Mouse (Mus musculus) lung, embryonic 16.5 days (tissue): Measurements from ENCODE around the gene Tmem163. TPM values are rescaled to one million over a fixed set of nuclear protein-coding genes. Genes with fewer than 3 reads are reported as not detected.

Experiments used
- ATAC-seq: fragments of 200-750 bp; cut with Nextera tagmentation; 2 replicates; pipeline ENCODE4 v1.8.0; 2017; ENCODE audit warnings: low read depth, mild to moderate bottlenecking, moderate library complexity
- H3K27ac ChIP-seq: fragments of 300-500 bp; sonication (generic); 2 replicates; pipeline ENCODE4 v1.5.1; 2014; ENCODE audit warnings: mild to moderate bottlenecking, control low read depth, low read length
- H3K27me3 ChIP-seq: fragments of 300-500 bp; sonication (generic); 2 replicates; pipeline ENCODE4 v1.6.1; 2014; ENCODE audit warnings: low read depth, low read length, mixed read lengths; ENCODE audit not compliant: control insufficient read depth, insufficient read depth
- H3K36me3 ChIP-seq: fragments of 300-500 bp; sonication (generic); 2 replicates; pipeline ENCODE4 v1.6.1; 2014; ENCODE audit warnings: low read length; ENCODE audit not compliant: control insufficient read depth, insufficient read depth
- H3K4me1 ChIP-seq: fragments of 300-500 bp; sonication (generic); replicated peaks from 2 replicates; pipeline ENCODE4 v1.6.1; 2014; ENCODE audit warnings: low read length, mixed read lengths; ENCODE audit not compliant: control insufficient read depth, insufficient read depth
- H3K4me2 ChIP-seq: fragments of 300-500 bp; sonication (generic); 2 replicates; pipeline ENCODE4 v1.6.1; 2014; ENCODE audit warnings: low read depth, low read length, control low read depth
- H3K4me3 ChIP-seq: fragments of 300-500 bp; sonication (generic); 2 replicates; pipeline ENCODE4 v1.5.1; 2014; ENCODE audit warnings: mild to moderate bottlenecking, low read length, control low read depth
- H3K9ac ChIP-seq: fragments of 300-500 bp; sonication (generic); 2 replicates; pipeline ENCODE4 v1.6.1; 2014; ENCODE audit warnings: low read length, control low read depth
- H3K9me3 ChIP-seq: fragments of 300-500 bp; sonication (generic); 2 replicates; pipeline ENCODE4 v1.6.1; 2016; ENCODE audit warnings: low read length; ENCODE audit not compliant: control insufficient read depth
- WGBS: fragments of 180-500 bp; shearing (Covaris S2); extraction: QIAGEN DNeasy Blood & Tissue Kit; methylation state at CpG from one replicate; pipeline ENCODE4 v1.1.7; 2014; 5-methylcytosine and 5-hydroxymethylcytosine counted together
- polyA plus RNA-seq: library from polyadenylated mRNA; unstranded; fragments of >200 nt; fragmentation: Nextera tagmentation; extraction: Ambion mirVana; gene quantifications from 2 replicates; pipeline ENCODE4 v1.2.1, GENCODE M21; 2015

Gene Tmem163
- polyA plus RNA-seq, 1 experiment from 2014 or later = 3.3 TPM

DNA sequence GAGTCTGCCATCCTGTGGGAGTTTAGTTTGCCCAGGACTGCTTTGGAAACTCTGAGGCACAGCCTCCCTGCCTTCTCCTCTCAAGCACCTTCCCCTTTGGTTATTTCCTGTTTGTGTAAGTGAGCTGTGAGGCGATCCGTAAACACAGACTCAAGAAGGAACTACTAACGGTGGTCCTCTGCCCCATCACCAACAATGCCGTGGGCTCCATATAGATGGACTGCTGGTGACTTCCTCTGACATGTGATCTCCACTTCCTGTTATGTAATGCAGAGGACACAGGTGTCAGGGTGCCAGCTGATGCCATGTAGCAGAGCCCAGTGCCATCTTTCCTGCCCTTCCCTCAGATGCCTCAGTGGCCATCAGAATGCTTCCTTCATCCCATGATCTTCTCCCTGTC is 209.2 kb downstream of the Tmem163 start:
- ATAC-seq = no peak
- Histone ChIP-seq H3K27me3 (no peaks in the 10 kb centered on the region), H3K9ac (no peak overlapping the region), H3K4me3 (no peak overlapping the region), H3K27ac (no peak overlapping the region), H3K4me2 (no peak overlapping the region), H3K36me3 (no peaks in the 10 kb centered on the region), H3K9me3 (no peaks in the 10 kb centered on the region), H3K4me1 (no peaks in the 10 kb centered on the region)
- WGBS = 52% methylated on average over 4 of the region's 4 CpGs

DNA sequence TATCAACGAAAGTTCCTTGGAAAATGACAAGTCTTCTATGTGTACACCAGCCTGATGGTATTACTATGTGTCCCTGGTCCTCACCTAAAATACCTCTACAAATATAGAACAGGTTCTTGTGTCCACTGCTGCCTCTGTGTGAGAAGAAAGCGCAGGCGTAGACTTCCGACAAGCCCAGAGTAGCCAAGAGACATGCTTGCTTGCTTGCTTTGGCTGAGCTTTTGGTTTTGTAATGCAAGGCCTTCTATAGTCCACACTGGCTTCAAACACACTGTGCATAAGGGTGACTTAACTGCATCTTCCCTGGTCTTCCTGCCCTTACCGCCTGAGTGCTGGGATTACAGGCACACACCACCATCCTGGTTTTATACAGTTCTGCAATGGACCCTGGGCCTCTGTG is 212.1 kb downstream of the Tmem163 start:
- H3K4me3 ChIP-seq = no peak overlapping the region
- no peak overlapping the region for H3K9ac ChIP-seq
- H3K9me3 ChIP-seq = no peaks in the 10 kb centered on the region
- H3K4me2 ChIP-seq = no peak overlapping the region
- no peak for ATAC-seq
- no peaks in the 10 kb centered on the region for H3K4me1 ChIP-seq
- no peaks in the 10 kb centered on the region for H3K36me3 ChIP-seq
- H3K27me3 ChIP-seq = no peaks in the 10 kb centered on the region
- H3K27ac ChIP-seq = no peak overlapping the region
- 97% methylated on average over 5 of the region's 5 CpGs for WGBS

DNA sequence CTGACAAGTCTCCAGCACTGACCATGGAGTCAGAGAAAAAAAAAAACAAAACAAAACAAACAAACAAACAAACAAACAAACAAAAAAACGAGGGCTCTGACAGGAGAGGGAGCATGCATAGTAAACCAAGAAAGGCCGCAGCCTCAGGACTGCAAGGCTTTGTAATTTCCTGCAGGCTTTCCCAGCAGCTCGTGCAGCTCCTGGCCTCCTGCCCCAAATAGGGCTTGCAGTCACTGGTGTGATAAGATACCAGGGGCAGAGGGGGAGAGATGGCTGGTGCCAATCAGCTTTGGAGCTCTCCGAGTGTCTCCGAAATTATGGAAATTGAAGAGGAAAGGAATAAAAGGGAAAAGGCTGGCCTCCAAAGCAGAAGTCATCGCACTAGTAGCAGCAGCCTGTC is 214.1 kb downstream of the Tmem163 start:
- no peak overlapping the region for H3K27ac ChIP-seq
- no peaks in the 10 kb centered on the region for H3K9me3 ChIP-seq
- no peak overlapping the region for H3K4me3 ChIP-seq
- WGBS = 55% methylated on average over 6 of the region's 6 CpGs
- H3K36me3 ChIP-seq = no peaks in the 10 kb centered on the region; the same call in 1 of the 2 replicates
- no peak for ATAC-seq
- H3K27me3 ChIP-seq = no peaks in the 10 kb centered on the region
- no peak overlapping the region for H3K9ac ChIP-seq
- no peak overlapping the region for H3K4me2 ChIP-seq
- H3K4me1 ChIP-seq = no peaks in the 10 kb centered on the region

DNA sequence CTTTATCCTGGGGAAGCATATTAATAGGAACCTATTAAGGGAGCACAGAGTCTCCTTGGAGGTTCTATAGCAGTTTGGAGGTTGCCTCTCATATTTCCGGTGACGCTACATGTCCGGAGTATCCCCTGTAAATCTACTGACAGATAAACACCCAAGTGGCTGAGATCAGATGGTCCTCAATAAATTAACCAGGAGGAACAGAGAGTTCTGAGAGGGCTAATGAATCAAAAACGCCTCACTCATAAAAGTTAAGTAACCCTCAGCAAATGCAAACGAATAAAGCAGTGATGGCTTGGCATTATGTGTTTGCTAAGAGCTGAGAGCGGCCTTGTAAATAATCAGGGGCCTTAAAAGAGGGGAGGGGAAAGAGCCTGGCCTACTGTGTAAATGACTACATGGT is 215.3 kb downstream of the Tmem163 start:
- WGBS = 65% methylated on average over 6 of the region's 6 CpGs
- Histone ChIP-seq H3K4me2 (no peak overlapping the region), H3K9me3 (no peaks in the 10 kb centered on the region), H3K4me3 (no peak overlapping the region), H3K4me1 (no peaks in the 10 kb centered on the region), H3K9ac (no peak overlapping the region), H3K27ac (no peak overlapping the region), H3K36me3 (no peaks in the 10 kb centered on the region; the same call in 1 of the 2 replicates), H3K27me3 (no peaks in the 10 kb centered on the region)
- ATAC-seq = no peak

DNA sequence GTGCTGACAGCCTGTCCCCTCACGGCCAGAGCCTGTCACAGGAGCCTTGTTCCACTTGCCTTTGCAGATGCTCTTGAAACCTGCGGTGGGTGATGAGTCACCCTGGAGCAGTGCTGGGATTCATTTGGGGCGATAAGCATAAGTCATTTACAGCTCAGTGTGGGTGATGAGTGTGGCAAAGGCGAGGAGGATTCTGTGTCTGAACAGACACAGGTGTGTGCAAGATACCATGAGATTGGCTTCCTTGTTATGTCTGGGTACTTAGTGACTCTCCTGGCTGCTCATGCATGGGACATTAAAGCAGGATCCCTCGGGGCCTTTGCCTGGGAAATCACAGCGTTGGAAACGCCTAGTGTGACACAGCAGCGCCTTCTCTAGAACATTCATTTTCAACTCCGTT is 218.3 kb downstream of the Tmem163 start:
- no peak overlapping the region for H3K27ac ChIP-seq
- 85% methylated on average over 9 of the region's 9 CpGs for WGBS
- H3K4me3 ChIP-seq = no peak overlapping the region
- no peaks in the 10 kb centered on the region for H3K4me1 ChIP-seq
- H3K4me2 ChIP-seq = no peak overlapping the region
- no peaks in the 10 kb centered on the region for H3K9me3 ChIP-seq
- no peaks in the 10 kb centered on the region for H3K27me3 ChIP-seq
- no peak overlapping the region for H3K9ac ChIP-seq
- ATAC-seq = no peak
- no peaks in the 10 kb centered on the region; the same call in 1 of the 2 replicates for H3K36me3 ChIP-seq

DNA sequence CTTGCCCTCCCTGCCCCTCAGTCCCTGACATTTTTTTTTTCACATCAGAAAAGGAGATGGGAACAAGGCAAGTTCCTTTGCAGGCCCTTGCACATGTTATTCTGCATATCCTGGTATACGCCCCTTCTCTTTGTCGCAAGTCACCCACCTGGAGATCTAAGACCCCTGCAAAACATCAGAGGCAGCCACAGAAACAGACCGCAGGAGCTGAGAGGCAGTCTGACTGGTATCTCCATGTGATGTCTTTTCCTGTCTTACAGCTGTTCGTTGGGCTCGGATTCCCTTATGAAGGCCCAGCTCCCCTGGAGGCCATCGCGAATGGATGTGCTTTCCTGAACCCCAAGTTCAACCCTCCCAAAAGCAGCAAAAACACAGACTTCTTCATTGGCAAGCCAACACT is 219.8 kb downstream of the Tmem163 start:
- Histone ChIP-seq H3K9me3 (no peaks in the 10 kb centered on the region), H3K36me3 (no peaks in the 10 kb centered on the region; the same call in 1 of the 2 replicates), H3K27me3 (no peaks in the 10 kb centered on the region), H3K4me2 (no peak overlapping the region), H3K4me3 (no peak overlapping the region), H3K27ac (no peak overlapping the region), H3K4me1 (no peaks in the 10 kb centered on the region), H3K9ac (no peak overlapping the region)
- no peak for ATAC-seq
- 73% methylated on average over 7 of the region's 7 CpGs for WGBS

- H3K4me3 ChIP-seq = no peak overlapping the region
- no peaks in the 10 kb centered on the region for H3K4me1 ChIP-seq
- H3K27me3 ChIP-seq = no peaks in the 10 kb centered on the region
- peak; percentile 38; the same call in 1 of the 2 replicates for ATAC-seq
- H3K9ac ChIP-seq = no peak overlapping the region
- H3K4me2 ChIP-seq = no peak overlapping the region
- WGBS = 12% methylated on average over 6 of the region's 6 CpGs
- no peaks in the 10 kb centered on the region for H3K9me3 ChIP-seq
- no peaks in the 10 kb centered on the region; the same call in 1 of the 2 replicates for H3K36me3 ChIP-seq
- H3K27ac ChIP-seq = no peak overlapping the region
These were observed 220.3 kb downstream of the Tmem163 start for GRCm38 (mm10) chr1:127459015-127459451.

DNA sequence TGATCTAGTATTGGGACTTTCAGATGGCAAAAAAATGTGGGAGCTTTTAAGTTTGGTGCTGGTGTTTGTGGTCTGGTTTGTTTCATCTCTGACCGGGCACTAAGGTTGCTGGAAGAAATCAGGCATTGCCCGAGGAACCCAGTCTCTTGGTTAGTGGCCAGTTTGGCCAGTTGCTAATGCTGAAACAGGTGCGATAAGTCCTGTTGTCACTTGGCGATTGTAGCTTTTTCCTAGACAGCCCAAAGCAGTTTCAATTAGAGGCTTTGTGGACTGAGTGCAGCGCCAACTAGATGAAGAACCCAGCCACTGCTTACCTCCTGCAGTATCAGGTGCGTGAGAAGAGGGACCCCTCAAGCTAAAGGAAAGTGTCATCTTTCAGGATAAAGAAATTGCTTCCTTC is 226.0 kb downstream of the Tmem163 start:
- Histone ChIP-seq H3K4me2 (no peak overlapping the region), H3K9me3 (no peaks in the 10 kb centered on the region), H3K9ac (no peak overlapping the region), H3K27me3 (no peaks in the 10 kb centered on the region), H3K27ac (no peak overlapping the region), H3K4me3 (no peak overlapping the region), H3K36me3 (no peaks in the 10 kb centered on the region; the same call in 1 of the 2 replicates), H3K4me1 (no peaks in the 10 kb centered on the region)
- ATAC-seq = no peak
- 84% methylated on average over 6 of the region's 6 CpGs for WGBS

- Histone ChIP-seq H3K4me1 (peaks cover 6% of the 10 kb centered on the region; the same call in 1 of the 2 replicates), H3K27me3 (no peaks in the 10 kb centered on the region), H3K36me3 (no peaks in the 10 kb centered on the region; the same call in 1 of the 2 replicates), H3K27ac (no peak overlapping the region), H3K4me2 (no peak overlapping the region), H3K4me3 (no peak overlapping the region), H3K9ac (no peak overlapping the region), H3K9me3 (no peaks in the 10 kb centered on the region)
- peak; percentile 19; the same call in 1 of the 2 replicates for ATAC-seq
- 52% methylated on average over 5 of the region's 5 CpGs for WGBS
These were observed 234.4 kb downstream of the Tmem163 start for GRCm38 (mm10) chr1:127444836-127445485.
